ENCODE assay signal across 8 mouse cellular contexts in the genomic region with DNA sequence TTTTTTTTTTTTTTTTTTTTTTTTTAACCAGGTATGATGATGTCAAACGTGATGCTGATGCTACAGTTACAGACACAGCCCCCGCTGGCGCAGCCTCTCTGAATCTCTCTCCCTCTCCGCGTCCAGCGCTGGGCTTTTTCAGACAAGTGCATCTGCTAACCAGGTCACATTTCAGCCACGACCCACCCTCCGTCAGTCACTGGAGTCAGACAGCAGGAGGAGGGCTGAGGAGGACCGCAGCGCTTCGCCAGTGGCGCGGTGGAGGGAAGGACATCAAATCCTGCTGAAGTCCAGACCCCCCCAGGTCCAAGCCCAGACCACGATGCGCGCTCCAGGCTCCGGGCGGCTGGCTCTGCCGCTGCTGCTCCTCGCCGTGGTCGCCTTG. TPM values are rescaled to one million over a fixed set of nuclear protein-coding genes. Genes with fewer than 3 reads are reported as not detected.
DNase-seq lines count a peak whose midpoint lies in the region; ATAC-seq and TF ChIP-seq lines count a peak whose summit lies in the region.
"Had no signal": no experiment of that assay in that cellular context is flagged by ENCODE, and none has a peak within 500 bp of the region (broad histone marks: within the 10 kb centered on the region; RNA-seq: fewer than 3 reads in every experiment).

Gene Spock2, plus strand, starts transcription at position 74 of the 385 bp plus-strand sequence.

- under 1% methylated on average over 22 of the region's 22 CpGs for WGBS in embryonic facial prominence, embryonic 15.5 days
- WGBS in heart, embryonic 15.5 days, result 1% methylated on average over 22 of the region's 22 CpGs

- no peaks in the 10 kb centered on the region; the same call in 1 of the 2 replicates for H3K27me3 ChIP-seq in ES-Bruce4 (ENCODE audit: control insufficient read depth, insufficient read depth, low read length, poor library complexity, severe bottlenecking)
- peaks cover 42% of the 10 kb centered on the region for H3K27me3 ChIP-seq in embryonic facial prominence, embryonic 15.5 days
- H3K27me3 ChIP-seq in heart, embryonic 15.5 days, result peaks cover 78% of the 10 kb centered on the region

- H3K4me2 ChIP-seq in embryonic facial prominence, embryonic 15.5 days (replicated peaks), result peak within 1 kb of the TSS; percentile 99
- H3K4me2 ChIP-seq in heart, embryonic 15.5 days, result peak within 1 kb of the TSS; percentile 98

- peak within 1 kb of the TSS; percentile 67 for H3K4me3 ChIP-seq in ES-Bruce4 (ENCODE audit: low read depth, low read length)
- H3K4me3 ChIP-seq in embryonic facial prominence, embryonic 15.5 days (replicated peaks), result peak within 1 kb of the TSS; percentile 61
- peak within 1 kb of the TSS; percentile 65 for H3K4me3 ChIP-seq in heart, embryonic 15.5 days
- H3K4me3 ChIP-seq: erythroblast, embryonic 14.5 days had no signal

- H3K36me3 ChIP-seq in ES-Bruce4 (ENCODE audit: control insufficient read depth, insufficient read depth, low read length, poor library complexity, severe bottlenecking), result no peaks in the 10 kb centered on the region
- no peaks in the 10 kb centered on the region for H3K36me3 ChIP-seq in embryonic facial prominence, embryonic 15.5 days
- H3K36me3 ChIP-seq in heart, embryonic 15.5 days, result no peaks in the 10 kb centered on the region

- H3K9me3 ChIP-seq in ES-Bruce4 (replicated peaks; ENCODE audit: control insufficient read depth, insufficient read depth, low read length, poor library complexity, severe bottlenecking), result no peaks in the 10 kb centered on the region
- no peaks in the 10 kb centered on the region for H3K9me3 ChIP-seq in embryonic facial prominence, embryonic 15.5 days (replicated peaks)
- no peaks in the 10 kb centered on the region for H3K9me3 ChIP-seq in heart, embryonic 15.5 days (replicated peaks)

- H3K9ac ChIP-seq in ES-Bruce4 (ENCODE audit: low read depth, poor library complexity, severe bottlenecking), result peak within 1 kb of the TSS; percentile 59
- H3K9ac ChIP-seq in embryonic facial prominence, embryonic 15.5 days, result peak within 1 kb of the TSS; percentile 53
- H3K9ac ChIP-seq in heart, embryonic 15.5 days, result peak within 1 kb of the TSS; percentile 54

- no peak for TF ChIP-seq EP300 in ES-Bruce4 (IDR thresholded peaks at IDR 0.05; ENCODE audit: insufficient read depth, low read depth, low read length)

- H3K27ac ChIP-seq in ES-Bruce4 (ENCODE audit: insufficient read depth, low read length), result no peak within 1 kb of the TSS
- 0 out of 2 replicates have a peak within 1 kb of the TSS, but pooled peaks have one; percentile 28 for H3K27ac ChIP-seq in embryonic facial prominence, embryonic 15.5 days (replicated peaks)
- 0 out of 2 replicates have a peak within 1 kb of the TSS, but pooled peaks have one; percentile 3 for H3K27ac ChIP-seq in heart, embryonic 15.5 days

- ATAC-seq in embryonic facial prominence, embryonic 15.5 days (ENCODE audit: insufficient number of reproducible peaks, low FRiP score, low TSS enrichment, low read depth), result peak; percentile 56
- peak; percentile 33; the same call in 1 of the 2 replicates for ATAC-seq in heart, embryonic 15.5 days (replicated peaks; ENCODE audit: insufficient number of reproducible peaks, insufficient read depth, low FRiP score, low read depth)

- no peaks in the 10 kb centered on the region for H3K4me1 ChIP-seq in ES-Bruce4 (ENCODE audit: control insufficient read depth, insufficient read depth, low read length)
- peaks cover 25% of the 10 kb centered on the region for H3K4me1 ChIP-seq in embryonic facial prominence, embryonic 15.5 days
- H3K4me1 ChIP-seq in heart, embryonic 15.5 days (replicated peaks), result peaks cover 23% of the 10 kb centered on the region

- TF ChIP-seq POLR2A in ES-Bruce4 (IDR thresholded peaks at IDR 0.05; ENCODE audit: insufficient read depth, low read length), result no peak

- TF ChIP-seq CTCF in ES-Bruce4 (IDR thresholded peaks at IDR 0.05; ENCODE audit: low read depth, low read length), result no peak

- DNase-seq in adrenal gland, postnatal 10 days, result peak; percentile 56
- peak in 1 of 2 experiments; percentile 66 for DNase-seq in layer of hippocampus, postnatal 25 days (ENCODE audit: extremely low spot score in 1 of 2, low spot score in 1 of 2)
- peak; percentile 37 for DNase-seq in lung, postnatal 10 days
- DNase-seq in right cerebral cortex, postnatal 4 days, result peak; percentile 63

RNA-seq across cellular contexts. Expression of gene Spock2, which starts in this region (rescaled TPM):
- 10.8 and 11.0 TPM in 2 replicates for polyA plus RNA-seq in ES-Bruce4 (2011; ENCODE audit: insufficient read depth, insufficient read length, low read depth, missing spikeins)
- total RNA-seq in adrenal gland, postnatal 10 days (2021), result 10 to 100 TPM; 32.9 to 37.8 TPM
- polyA plus RNA-seq in embryonic facial prominence, embryonic 15.5 days (2015; fragmentation: Nextera tagmentation; extraction: Ambion mirVana), result 11.9 and 12.2 TPM in 2 replicates
- 3.8 and 8.8 TPM in 2 replicates for polyA plus RNA-seq in heart, embryonic 15.5 days (2015; fragmentation: Nextera tagmentation; extraction: Ambion mirVana)
- total RNA-seq in layer of hippocampus, postnatal 25 days (2021), result 100 to 1,000 TPM; 509 to 518 TPM

Comparison
In these comparisons a context has a peak if more than half of its experiments do, and no peak if none do; other contexts are left out.
1. RNA of gene Spock2 (total RNA-seq): 509 to 518 TPM in layer of hippocampus, postnatal 25 days; 32.9 to 37.8 TPM in adrenal gland, postnatal 10 days; every median in the first group is over 10 times any median in the second.
2. Peak in every context shown above with its lines, with median percentiles within 50 percentile points of each other: H3K4me3 ChIP-seq and H3K9ac ChIP-seq.